Mouse (Mus musculus) frontal cortex, adult (tissue): ENCODE results near the gene Ankrd55.
"Not testable (repeated sequence)": the region's sequence is repeated elsewhere in the genome, so short reads cannot be mapped to it uniquely, and the experiment has no call there.

ENCODE experiments used
- ATAC-seq: cut with Nextera tagmentation; 2 replicates; pipeline ENCODE4 v1.9.2; 2017; ENCODE audit warnings: mild to moderate bottlenecking, moderate library complexity, mixed read lengths; ENCODE audit not compliant: low TSS enrichment

The Ankrd55 gene

GRCm38 (mm10) chr13:112412251-112412650 lies 124.0 kb downstream of the Ankrd55 start:
- no peak for ATAC-seq

GRCm38 (mm10) chr13:112412824-112413223 lies 124.6 kb downstream of the Ankrd55 start:
- ATAC-seq, result no peak

DNA sequence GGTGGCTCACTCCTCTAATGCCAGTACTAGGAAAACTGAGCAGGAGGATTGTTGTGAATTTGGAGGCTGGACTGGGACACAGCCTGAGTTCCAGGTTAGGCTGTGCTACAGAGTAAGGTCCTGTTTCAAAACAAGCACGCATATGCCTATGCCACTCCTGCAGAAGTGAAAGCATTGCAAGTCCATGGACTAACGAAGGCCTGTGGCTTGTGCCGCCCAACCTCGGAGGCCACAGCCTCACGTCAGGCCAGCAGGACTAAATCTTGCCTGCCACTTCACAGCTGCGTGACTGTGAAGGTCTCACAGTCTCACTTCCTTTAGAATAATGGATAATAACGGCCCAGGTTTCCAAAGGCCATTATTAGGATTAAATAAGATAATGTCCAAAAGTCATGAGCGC lies 125.4 kb downstream of the Ankrd55 start:
- ATAC-seq, result no peak

- ATAC-seq, result no peak
Observed at GRCm38 (mm10) chr13:112415896-112416295, 127.6 kb downstream of the Ankrd55 start.

DNA sequence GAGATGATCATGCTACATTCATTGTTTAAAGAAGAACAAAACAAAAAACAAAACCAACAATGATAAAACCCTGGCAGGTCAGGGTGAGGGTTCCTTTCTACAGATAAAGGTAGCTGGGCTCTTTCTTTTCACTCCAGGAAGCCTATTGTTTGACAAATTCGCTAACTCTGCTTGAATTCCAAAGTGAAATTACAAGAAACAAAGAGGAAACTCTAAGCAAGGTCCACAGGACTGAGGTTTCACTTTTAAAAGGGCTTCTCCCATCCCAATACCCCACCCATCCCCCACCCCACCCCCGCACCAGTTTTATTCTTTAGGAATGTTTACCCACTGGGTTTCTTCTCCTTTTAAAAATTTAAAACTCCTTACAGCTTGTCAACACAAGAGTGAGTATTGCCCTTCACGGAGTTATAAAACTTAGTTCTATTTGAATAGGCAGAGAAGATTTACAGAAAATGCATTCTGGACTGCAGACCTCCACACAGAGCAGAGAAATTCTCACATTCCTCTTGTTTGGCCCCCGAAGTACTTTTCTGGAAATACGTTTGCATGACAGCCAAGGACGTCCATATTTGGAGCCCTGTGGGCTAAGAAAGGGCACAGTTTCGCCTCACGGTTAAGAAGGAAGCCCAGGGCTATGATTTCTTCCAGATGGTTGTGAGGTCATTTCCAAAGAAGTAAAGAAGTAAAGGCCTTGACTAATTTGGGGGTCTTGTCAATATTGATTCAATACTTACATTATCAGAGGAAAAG lies 128.3 kb downstream of the Ankrd55 start:
- no peak for ATAC-seq

GRCm38 (mm10) chr13:112417163-112417523 lies 128.9 kb downstream of the Ankrd55 start:
- no peak for ATAC-seq

DNA sequence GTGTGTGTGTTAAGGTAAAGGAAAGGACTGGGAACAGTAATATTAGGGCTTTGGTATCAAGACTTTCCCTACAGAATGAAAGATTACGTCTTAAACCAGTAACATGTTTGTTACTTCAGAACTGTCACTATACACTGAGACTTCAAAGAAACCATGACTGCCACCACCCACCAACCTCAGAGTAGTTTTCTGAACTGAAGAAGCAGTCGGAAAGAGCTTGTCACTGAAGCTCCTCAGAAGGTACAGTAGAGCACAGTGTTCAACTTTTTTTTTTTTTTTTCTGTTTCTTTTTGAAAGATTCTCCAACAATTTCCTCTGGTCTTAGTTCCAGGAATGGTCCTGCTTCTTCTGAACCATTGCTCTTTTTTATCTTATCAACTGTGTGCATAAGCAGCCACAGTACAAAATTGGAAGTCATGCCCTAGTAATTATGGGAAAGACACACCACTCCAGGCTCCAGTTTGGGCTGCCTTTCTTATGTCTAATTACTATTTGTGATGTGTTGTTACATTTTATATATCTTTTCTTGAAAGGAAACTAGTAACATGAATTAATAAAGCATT lies 129.7 kb downstream of the Ankrd55 start:
- ATAC-seq, result no peak

- no peak for ATAC-seq
Observed at GRCm38 (mm10) chr13:112418595-112418994, 130.3 kb downstream of the Ankrd55 start.

- no peak for ATAC-seq
Observed at GRCm38 (mm10) chr13:112424212-112424611, 136.0 kb downstream of the Ankrd55 start.

DNA sequence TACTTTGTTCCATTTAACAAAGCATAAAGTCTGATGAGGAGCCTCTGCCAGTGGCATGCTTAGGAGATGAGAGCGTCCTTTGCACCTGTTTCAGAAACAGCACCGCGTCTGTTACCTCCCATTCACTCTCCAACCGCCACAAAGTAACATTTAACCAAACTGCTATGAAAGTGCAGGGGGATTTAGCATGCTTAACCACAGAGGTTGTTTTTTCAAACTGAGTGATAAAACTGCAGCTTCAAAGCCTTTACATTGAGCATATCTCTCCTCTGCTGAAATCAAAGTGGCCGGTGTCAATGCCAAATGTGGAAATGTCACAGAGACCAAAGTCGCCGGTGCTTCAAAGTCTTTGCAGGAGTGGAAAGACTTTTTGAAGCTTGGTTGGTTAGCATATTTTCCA lies 136.4 kb downstream of the Ankrd55 start:
- ATAC-seq, result no peak

DNA sequence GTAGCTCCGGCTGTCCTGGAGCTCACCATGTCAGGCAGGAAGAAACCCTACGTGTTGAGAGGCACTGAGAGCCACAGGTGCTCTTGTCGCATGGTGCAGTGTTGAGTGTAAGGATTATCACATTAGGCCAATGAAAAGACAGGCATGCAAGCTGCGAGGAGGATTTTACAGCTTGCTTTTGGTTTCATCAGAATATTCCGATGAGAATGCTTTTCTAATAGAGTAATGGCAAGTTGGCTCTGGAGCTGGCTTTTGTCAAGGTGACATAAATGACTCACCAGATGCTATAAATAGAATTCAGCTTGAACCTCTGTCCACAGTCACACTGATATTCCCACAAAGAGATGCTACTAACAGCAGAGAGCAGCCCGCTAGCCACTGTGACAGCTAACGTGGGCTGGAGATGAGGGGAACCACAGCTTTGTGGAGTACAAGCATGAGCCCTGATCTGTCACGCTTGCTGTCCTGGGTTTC lies 137.0 kb downstream of the Ankrd55 start:
- no peak for ATAC-seq

- no peak for ATAC-seq
Observed at GRCm38 (mm10) chr13:112426265-112427135, 138.2 kb downstream of the Ankrd55 start.

- ATAC-seq, result not testable (repeated sequence)
Observed at GRCm38 (mm10) chr13:112427136-112427470, 138.9 kb downstream of the Ankrd55 start.

DNA sequence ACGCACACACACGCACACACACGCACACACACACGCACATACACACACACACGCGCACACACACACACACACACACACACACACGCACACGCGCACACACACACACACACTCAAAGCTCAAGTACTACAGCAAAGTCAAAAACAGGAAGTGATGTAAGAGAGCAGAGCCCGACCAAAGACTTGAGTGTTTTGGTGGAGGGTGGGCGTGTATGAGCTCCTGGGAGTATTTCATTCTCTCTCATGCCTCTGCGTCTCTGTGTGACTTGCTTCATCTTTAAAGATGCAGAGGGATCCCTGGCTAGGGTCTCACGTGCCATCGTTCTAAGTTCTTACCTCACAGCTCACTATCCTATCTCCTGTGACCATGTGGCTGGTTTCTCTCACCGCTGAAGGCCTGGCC lies 139.3 kb downstream of the Ankrd55 start:
- no peak for ATAC-seq

DNA sequence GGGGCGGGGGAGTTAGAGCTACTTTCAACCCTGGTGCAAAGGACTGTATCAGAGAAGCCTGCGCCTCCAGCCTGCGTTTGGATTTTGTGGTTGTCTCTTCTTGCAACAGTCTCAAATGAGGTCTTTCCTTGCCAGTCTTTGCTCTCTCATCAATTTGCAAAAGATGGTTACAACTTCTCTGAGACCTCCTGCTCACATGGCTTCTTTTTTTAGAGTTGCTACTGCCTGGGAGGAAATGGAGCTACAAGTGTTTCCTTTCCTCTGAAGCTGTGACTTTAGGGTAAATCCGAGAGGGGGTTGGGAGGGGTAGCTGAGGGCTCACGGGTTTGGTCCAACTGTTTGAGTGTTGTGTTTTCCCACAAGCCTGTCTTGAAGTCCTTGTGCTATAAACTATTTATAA lies 145.0 kb downstream of the Ankrd55 start:
- no peak for ATAC-seq
